Mouse (Mus musculus): ENCODE results near the gene Adcy9.

GRCm38 (mm10) chr16:4469599-4470352 is 49.5 kb upstream of the Adcy9 start:
- TF ChIP-seq NANOG (IDR thresholded peaks at IDR 0.05; ENCODE audit: borderline replicate concordance, low read length) (no peak), CTCF (conservative IDR thresholded peaks at IDR 0.05; ENCODE audit: low read length) (peak; percentile 23), POU5F1 (IDR thresholded peaks at IDR 0.05; ENCODE audit: borderline replicate concordance, low read length) (no peak)

All from E14TG2a.4 (cell line).